Mouse (Mus musculus) stomach, postnatal 0 days (tissue): ENCODE measurements around the gene Apba2. TPM values are rescaled to one million over a fixed set of nuclear protein-coding genes. Genes with fewer than 3 reads are reported as not detected.

Experiments used
- ATAC-seq: fragments of 200-750 bp; cut with Nextera tagmentation; 2 replicates; pipeline ENCODE4 v1.8.0; 2017; ENCODE audit not compliant: low FRiP score, low TSS enrichment
- DNase-seq: peaks from one replicate; pipeline ENCODE4 v3.0.0-alpha.2; 2016; ENCODE audit warnings: low spot score
- H3K27ac ChIP-seq: fragments of 300-500 bp; sonication (generic); replicated peaks from 2 replicates; pipeline ENCODE4 v1.5.1; 2014; ENCODE audit warnings: mild to moderate bottlenecking, control low read depth
- H3K27me3 ChIP-seq: fragments of 300-500 bp; sonication (generic); 2 replicates; pipeline ENCODE4 v1.6.1; 2014; ENCODE audit warnings: low read length; ENCODE audit not compliant: control insufficient read depth, insufficient read depth
- H3K36me3 ChIP-seq: fragments of 300-500 bp; sonication (generic); 2 replicates; pipeline ENCODE4 v1.6.1; 2014; ENCODE audit warnings: low read length, mixed read lengths; ENCODE audit not compliant: control insufficient read depth, insufficient read depth
- H3K4me1 ChIP-seq: fragments of 300-500 bp; sonication (generic); replicated peaks from 2 replicates; pipeline ENCODE4 v1.6.1; 2014; ENCODE audit warnings: antibody characterized with exemption; ENCODE audit not compliant: control insufficient read depth, insufficient read depth
- H3K4me2 ChIP-seq: fragments of 300-500 bp; sonication (generic); replicated peaks from 2 replicates; pipeline ENCODE4 v1.6.1; 2014; ENCODE audit warnings: low read depth, mild to moderate bottlenecking, control low read depth, moderate library complexity
- H3K4me3 ChIP-seq: fragments of 300-500 bp; sonication (generic); 2 replicates; pipeline ENCODE4 v1.5.1; 2014; ENCODE audit warnings: low read depth, low read length, control low read depth
- H3K9ac ChIP-seq: fragments of 300-500 bp; sonication (generic); 2 replicates; pipeline ENCODE4 v1.6.1; 2014; ENCODE audit warnings: mild to moderate bottlenecking, low read length, control low read depth, mixed read lengths
- H3K9me3 ChIP-seq: fragments of 300-500 bp; sonication (generic); 2 replicates; pipeline ENCODE4 v1.6.1; 2016; ENCODE audit warnings: low read length; ENCODE audit not compliant: control insufficient read depth
- CTCF ChIP-seq: IDR thresholded peaks from 2 replicates; pipeline ENCODE4 v1.5.1; 2016; ENCODE audit warnings: antibody characterized with exemption, low read depth, mild to moderate bottlenecking, moderate library complexity
- EP300 ChIP-seq: optimal IDR thresholded peaks from 2 replicates; pipeline ENCODE3; 2016; ENCODE audit warnings: antibody characterized with exemption
- WGBS: fragments of 180-500 bp; shearing (Covaris S2); extraction: QIAGEN DNeasy Blood & Tissue Kit; methylation state at CpG from one replicate; pipeline ENCODE4 v1.1.7; 2014; 5-methylcytosine and 5-hydroxymethylcytosine counted together
- polyA plus RNA-seq: library from polyadenylated mRNA; unstranded; fragments of >200 nt; fragmentation: Nextera tagmentation; extraction: Ambion mirVana; gene quantifications from 2 replicates; pipeline ENCODE4 v1.2.1, GENCODE M21; 2015

Apba2 gene
- polyA plus RNA-seq, 1 experiment from 2014 or later: 2.6 TPM

DNA sequence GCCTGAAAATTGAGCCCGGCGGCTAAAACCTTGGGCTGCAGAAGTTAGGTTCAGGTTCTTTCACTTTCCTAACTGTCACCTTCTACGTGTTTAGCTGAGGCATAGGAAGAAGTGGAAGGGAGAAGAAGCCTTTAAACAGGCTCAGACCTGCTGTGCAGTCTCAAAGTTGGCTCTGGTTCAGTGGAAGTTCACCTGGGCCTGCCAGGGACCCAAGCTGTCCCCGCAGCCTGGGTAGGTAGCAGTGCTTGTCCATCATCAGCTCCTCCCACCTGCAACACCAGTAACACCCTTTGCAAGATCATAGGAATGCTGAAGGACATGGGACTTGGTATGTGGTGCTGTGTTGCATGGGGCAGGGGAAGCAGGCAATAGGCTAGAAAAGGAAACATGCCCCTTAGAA, 17.6 kb downstream of the Apba2 start:
- ATAC-seq (no peak), DNase-seq (no peak)
- TF ChIP-seq EP300 (no peak), CTCF (no peak)
- Histone ChIP-seq H3K27ac (no peak overlapping the region), H3K9me3 (no peaks in the 10 kb centered on the region), H3K4me3 (no peak overlapping the region), H3K36me3 (no peaks in the 10 kb centered on the region), H3K27me3 (no peaks in the 10 kb centered on the region), H3K4me1 (no peaks in the 10 kb centered on the region), H3K9ac (no peak overlapping the region), H3K4me2 (no peak overlapping the region)
- WGBS: 71% methylated on average over 4 of the region's 4 CpGs

DNA sequence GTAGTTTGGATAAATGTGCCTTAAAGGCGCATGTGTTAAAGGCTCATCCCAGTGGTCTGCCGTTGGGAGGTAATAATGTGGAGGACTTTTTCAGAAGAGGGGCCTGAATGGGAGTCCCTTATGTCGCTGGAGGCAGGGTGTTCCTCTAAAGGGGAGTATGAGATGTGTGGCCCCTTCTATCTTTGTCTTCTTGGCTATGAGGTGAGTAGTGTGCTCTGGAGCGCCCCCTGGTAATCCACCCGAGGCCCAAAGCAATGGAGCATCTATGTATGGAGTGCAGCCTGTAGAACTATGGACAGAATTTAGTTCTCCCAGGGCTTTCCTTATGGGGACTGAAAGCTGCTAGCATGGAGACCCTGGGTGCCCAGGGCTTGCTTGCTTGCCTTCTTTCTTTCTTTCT, 18.0 kb downstream of the Apba2 start:
- no peak overlapping the region for H3K4me2 ChIP-seq
- ATAC-seq (no peak), DNase-seq (no peak)
- 63% methylated on average over 5 of the region's 5 CpGs for WGBS
- no peaks in the 10 kb centered on the region for H3K4me1 ChIP-seq
- no peaks in the 10 kb centered on the region for H3K27me3 ChIP-seq
- H3K36me3 ChIP-seq: no peaks in the 10 kb centered on the region
- H3K4me3 ChIP-seq: no peak overlapping the region
- no peak for TF ChIP-seq CTCF
- no peak for TF ChIP-seq EP300
- no peak overlapping the region for H3K9ac ChIP-seq
- H3K27ac ChIP-seq: no peak overlapping the region
- no peaks in the 10 kb centered on the region for H3K9me3 ChIP-seq

DNA sequence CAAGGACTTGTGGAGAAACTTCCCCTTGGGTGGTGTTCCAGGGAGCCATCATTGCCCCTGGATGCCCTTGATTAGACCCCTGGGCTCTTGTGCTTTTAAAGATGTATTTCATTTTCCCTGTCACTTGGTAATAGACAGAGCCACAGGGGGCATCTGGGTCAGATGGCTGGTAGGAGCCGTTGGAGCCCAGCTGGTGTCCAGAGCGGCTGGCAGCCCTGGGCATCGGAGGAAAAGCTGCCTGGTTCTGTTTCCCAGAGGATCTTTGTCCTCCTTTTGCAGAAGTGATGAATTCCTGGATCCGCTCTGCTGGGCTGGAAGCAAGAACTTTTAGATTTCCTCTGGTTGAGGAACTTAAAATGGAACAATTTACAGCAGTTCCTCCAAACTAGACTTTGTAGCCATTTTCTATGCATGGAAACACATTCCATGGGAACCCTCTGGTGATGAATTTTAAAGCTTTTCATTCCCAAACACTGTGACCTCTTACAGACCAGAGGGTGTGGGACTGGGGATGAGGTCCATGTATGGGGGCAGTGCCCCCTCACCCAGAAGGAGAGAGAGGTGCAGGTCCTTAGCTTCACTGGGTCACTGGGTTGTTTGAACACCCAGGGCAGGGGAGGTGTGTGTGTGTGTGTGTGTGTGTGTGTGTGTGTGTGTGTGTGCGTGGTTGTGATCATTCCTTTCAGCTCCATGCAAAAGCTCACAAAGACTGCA, 20.3 kb downstream of the Apba2 start:
- H3K4me1 ChIP-seq: no peaks in the 10 kb centered on the region
- H3K9me3 ChIP-seq: no peaks in the 10 kb centered on the region
- TF ChIP-seq EP300 (no peak), CTCF (no peak)
- no peak overlapping the region for H3K9ac ChIP-seq
- 79% methylated on average over 5 of the region's 5 CpGs for WGBS
- DNase-seq (no peak), ATAC-seq (no peak)
- H3K4me3 ChIP-seq: no peak overlapping the region
- H3K4me2 ChIP-seq: no peak overlapping the region
- H3K27ac ChIP-seq: no peak overlapping the region
- H3K36me3 ChIP-seq: no peaks in the 10 kb centered on the region
- H3K27me3 ChIP-seq: no peaks in the 10 kb centered on the region

DNA sequence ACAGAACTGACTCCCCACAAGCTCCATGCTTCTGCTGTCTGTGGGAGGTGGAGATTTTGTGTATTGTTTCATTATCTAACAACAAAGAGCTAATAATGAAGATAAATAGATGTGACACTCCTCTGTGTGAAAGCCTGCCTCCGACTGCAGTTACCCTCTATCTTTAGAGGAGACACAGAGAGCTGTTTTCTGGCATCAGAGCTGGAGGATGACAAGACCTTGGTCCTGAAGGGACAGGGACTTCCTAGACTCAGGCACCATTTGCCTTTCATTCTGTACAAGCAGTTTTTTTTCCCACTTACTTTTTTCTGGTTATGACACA, 20.9 kb downstream of the Apba2 start:
- Histone ChIP-seq H3K4me1 (no peaks in the 10 kb centered on the region), H3K27ac (no peak overlapping the region), H3K4me2 (no peak overlapping the region), H3K9me3 (no peaks in the 10 kb centered on the region), H3K36me3 (no peaks in the 10 kb centered on the region), H3K27me3 (no peaks in the 10 kb centered on the region), H3K4me3 (no peak overlapping the region), H3K9ac (no peak overlapping the region)
- no peak for ATAC-seq
- no peak for DNase-seq
- TF ChIP-seq CTCF (no peak), EP300 (no peak)
- 21% methylated on average over 1 of the region's 1 CpGs for WGBS

DNA sequence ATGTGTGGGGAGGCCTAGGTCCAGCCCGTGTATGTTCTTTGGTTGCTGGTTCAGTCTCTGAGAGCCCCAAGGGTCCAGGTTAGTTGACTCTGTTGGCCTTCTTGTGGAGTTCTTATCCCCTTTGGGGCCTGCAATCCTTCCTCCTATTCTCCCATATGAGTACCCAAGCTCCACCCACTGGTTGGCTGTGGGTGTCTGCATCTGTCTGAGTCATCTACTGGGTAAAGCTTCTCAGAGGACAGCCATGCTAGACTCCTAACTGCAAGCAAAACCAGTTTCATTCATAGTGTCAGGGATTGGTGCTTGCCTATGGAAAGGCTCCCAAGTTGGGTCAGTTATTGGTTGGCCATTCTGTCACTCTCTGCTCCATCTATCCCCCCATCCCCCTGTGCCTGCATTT, 29.8 kb downstream of the Apba2 start:
- H3K27me3 ChIP-seq: no peaks in the 10 kb centered on the region
- no peaks in the 10 kb centered on the region for H3K36me3 ChIP-seq
- H3K4me3 ChIP-seq: no peak overlapping the region
- H3K4me1 ChIP-seq: no peaks in the 10 kb centered on the region
- no peak for ATAC-seq
- TF ChIP-seq CTCF: no peak
- TF ChIP-seq EP300: no peak
- H3K4me2 ChIP-seq: no peak overlapping the region
- no peaks in the 10 kb centered on the region for H3K9me3 ChIP-seq
- no peak overlapping the region for H3K27ac ChIP-seq
- 93% methylated on average over 1 of the region's 1 CpGs for WGBS
- H3K9ac ChIP-seq: no peak overlapping the region
- no peak for DNase-seq

DNA sequence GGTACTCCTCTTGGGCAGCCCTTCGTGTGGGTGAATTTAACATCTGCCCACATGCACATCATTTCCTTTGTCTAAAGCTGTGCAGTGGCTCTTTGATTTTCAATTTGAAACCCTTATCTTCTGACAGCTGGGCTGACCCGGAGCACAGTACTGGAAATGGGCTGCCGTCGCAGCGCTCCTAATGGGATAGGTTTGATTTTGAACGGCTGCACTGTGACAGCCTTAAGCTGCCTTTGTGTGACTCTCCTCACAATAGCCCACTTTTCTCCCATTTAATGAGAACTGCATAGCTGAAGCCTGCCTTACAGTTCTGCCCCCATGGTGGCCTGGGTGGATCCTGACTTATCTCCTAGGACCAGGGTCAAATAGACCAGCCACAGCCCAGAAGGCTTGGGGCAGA, 31.9 kb downstream of the Apba2 start:
- DNase-seq (no peak), ATAC-seq (no peak)
- Histone ChIP-seq H3K9me3 (no peaks in the 10 kb centered on the region), H3K4me1 (no peaks in the 10 kb centered on the region), H3K36me3 (no peaks in the 10 kb centered on the region), H3K27ac (no peak overlapping the region), H3K4me3 (no peak overlapping the region), H3K4me2 (no peak overlapping the region), H3K27me3 (no peaks in the 10 kb centered on the region), H3K9ac (no peak overlapping the region)
- 67% methylated on average over 6 of the region's 6 CpGs for WGBS
- no peak for TF ChIP-seq EP300
- no peak for TF ChIP-seq CTCF
